Mouse (Mus musculus) liver, embryonic 15.5 days (tissue): ENCODE results near the gene Smad5. TPM values are rescaled to one million over a fixed set of nuclear protein-coding genes. Genes with fewer than 3 reads are reported as not detected.

Source experiments
- ATAC-seq: fragments of 200-750 bp; cut with Nextera tagmentation; 2 replicates; pipeline ENCODE4 v1.8.0; 2017; ENCODE audit warnings: moderate number of reproducible peaks, mild to moderate bottlenecking, moderate library complexity; ENCODE audit not compliant: insufficient read depth
- H3K27ac ChIP-seq: fragments of 300-500 bp; sonication (generic); replicated peaks from 2 replicates; pipeline ENCODE4 v1.5.1; 2015; ENCODE audit warnings: mild to moderate bottlenecking, inconsistent platforms
- H3K27me3 ChIP-seq: fragments of 300-500 bp; sonication (generic); 2 replicates; pipeline ENCODE4 v1.6.1; 2015; ENCODE audit warnings: mild to moderate bottlenecking, inconsistent platforms
- H3K36me3 ChIP-seq: fragments of 300-500 bp; sonication (generic); replicated peaks from 2 replicates; pipeline ENCODE4 v1.6.1; 2015; ENCODE audit warnings: moderate library complexity, mild to moderate bottlenecking, inconsistent platforms
- H3K4me1 ChIP-seq: fragments of 300-500 bp; sonication (generic); replicated peaks from 2 replicates; pipeline ENCODE4 v1.6.1; 2015; ENCODE audit warnings: inconsistent platforms
- H3K4me2 ChIP-seq: fragments of 300-500 bp; sonication (generic); 2 replicates; pipeline ENCODE4 v1.6.1; 2015; ENCODE audit warnings: moderate library complexity, mild to moderate bottlenecking, inconsistent platforms
- H3K4me3 ChIP-seq: fragments of 300-500 bp; sonication (generic); replicated peaks from 2 replicates; pipeline ENCODE4 v1.5.1; 2015; ENCODE audit warnings: mild to moderate bottlenecking, inconsistent platforms
- H3K9ac ChIP-seq: fragments of 300-500 bp; sonication (generic); 2 replicates; pipeline ENCODE4 v1.6.1; 2015; ENCODE audit warnings: moderate library complexity, mild to moderate bottlenecking, inconsistent platforms
- H3K9me3 ChIP-seq: fragments of 300-500 bp; sonication (generic); replicated peaks from 2 replicates; pipeline ENCODE4 v1.6.1; 2016; ENCODE audit warnings: inconsistent platforms
- WGBS: fragments of 180-500 bp; shearing (Covaris S2); methylation state at CpG from one replicate; pipeline ENCODE4 v1.1.7; 2015; ENCODE audit warnings: mixed read lengths; ENCODE audit not compliant: insufficient replicate concordance; 5-methylcytosine and 5-hydroxymethylcytosine counted together
- polyA plus RNA-seq: library from polyadenylated mRNA; unstranded; fragments of >200 nt; fragmentation: Nextera tagmentation; extraction: Ambion mirVana; gene quantifications from 2 replicates; pipeline ENCODE4 v1.2.1, GENCODE M21; 2015

Smad5 gene
- polyA plus RNA-seq, 1 experiment from 2014 or later, result 3.3 TPM

GRCm38 (mm10) chr13:56774304-56774703 lies 71.5 kb downstream of the Smad5 start:
- H3K9ac ChIP-seq, result no peak overlapping the region
- no peaks in the 10 kb centered on the region for H3K9me3 ChIP-seq
- WGBS, result 18% methylated on average over 5 of the region's 5 CpGs
- H3K4me2 ChIP-seq, result no peak overlapping the region
- H3K4me1 ChIP-seq, result no peaks in the 10 kb centered on the region
- ATAC-seq, result no peak
- no peaks in the 10 kb centered on the region for H3K27me3 ChIP-seq
- no peaks in the 10 kb centered on the region for H3K36me3 ChIP-seq
- H3K4me3 ChIP-seq, result no peak overlapping the region
- no peak overlapping the region for H3K27ac ChIP-seq

GRCm38 (mm10) chr13:56780746-56781469 lies 78.1 kb downstream of the Smad5 start:
- 57% methylated on average over 13 of the region's 13 CpGs for WGBS
- Histone ChIP-seq H3K36me3 (no peaks in the 10 kb centered on the region), H3K27ac (no peak overlapping the region), H3K4me3 (no peak overlapping the region), H3K4me1 (no peaks in the 10 kb centered on the region), H3K27me3 (no peaks in the 10 kb centered on the region), H3K9ac (no peak overlapping the region), H3K4me2 (no peak overlapping the region), H3K9me3 (no peaks in the 10 kb centered on the region)
- no peak for ATAC-seq

GRCm38 (mm10) chr13:56781697-56782096 lies 78.9 kb downstream of the Smad5 start:
- H3K4me2 ChIP-seq, result no peak overlapping the region
- H3K27me3 ChIP-seq, result no peaks in the 10 kb centered on the region
- ATAC-seq, result no peak
- no peaks in the 10 kb centered on the region for H3K9me3 ChIP-seq
- H3K9ac ChIP-seq, result no peak overlapping the region
- no peak overlapping the region for H3K27ac ChIP-seq
- no peaks in the 10 kb centered on the region for H3K36me3 ChIP-seq
- WGBS, result 76% methylated on average over 3 of the region's 3 CpGs
- H3K4me3 ChIP-seq, result no peak overlapping the region
- H3K4me1 ChIP-seq, result no peaks in the 10 kb centered on the region

GRCm38 (mm10) chr13:56782621-56783020 lies 79.8 kb downstream of the Smad5 start:
- Histone ChIP-seq H3K9me3 (no peaks in the 10 kb centered on the region), H3K36me3 (no peaks in the 10 kb centered on the region), H3K27me3 (no peaks in the 10 kb centered on the region), H3K4me3 (no peak overlapping the region), H3K9ac (no peak overlapping the region), H3K27ac (no peak overlapping the region), H3K4me2 (no peak overlapping the region), H3K4me1 (no peaks in the 10 kb centered on the region)
- WGBS, result 51% methylated on average over 1 of the region's 1 CpGs
- ATAC-seq, result no peak

GRCm38 (mm10) chr13:56790683-56791082 lies 87.9 kb downstream of the Smad5 start:
- Histone ChIP-seq H3K27me3 (no peaks in the 10 kb centered on the region), H3K9ac (no peak overlapping the region), H3K4me1 (no peaks in the 10 kb centered on the region), H3K4me2 (no peak overlapping the region), H3K4me3 (no peak overlapping the region), H3K27ac (no peak overlapping the region), H3K9me3 (no peaks in the 10 kb centered on the region), H3K36me3 (no peaks in the 10 kb centered on the region)
- no peak for ATAC-seq
- WGBS, result 67% methylated on average over 3 of the region's 3 CpGs

Other genes starting within 250 kb of the Smad5 start
- gene Il9, start 220.8 kb upstream of the Smad5 start, polyA plus RNA-seq, result not detected in 2 replicates
- gene Fbxl21, start 180.5 kb upstream of the Smad5 start, polyA plus RNA-seq, result 0.47 and 0.86 TPM in 2 replicates
- gene Lect2, start 154.5 kb upstream of the Smad5 start, polyA plus RNA-seq, result 50.1 and 52.1 TPM in 2 replicates
- 9.7 and 11.1 TPM in 2 replicates for gene Tgfbi, start 93.5 kb upstream of the Smad5 start, polyA plus RNA-seq
- not detected in 2 replicates for gene Gm45623, start 50.8 kb downstream of the Smad5 start, polyA plus RNA-seq
- not detected in 2 replicates for gene Trpc7, start 193.0 kb downstream of the Smad5 start, polyA plus RNA-seq